ENCODE assay signal across 10 mouse cellular contexts in genomic region chr9:72084131-72084530, GRCm38 (mm10). TPM values are rescaled to one million over a fixed set of nuclear protein-coding genes. Genes with fewer than 3 reads are reported as not detected.
DNase-seq lines count a peak whose midpoint lies in the region; ATAC-seq lines count a peak whose summit lies in the region.
"Had no signal": no experiment of that assay in that cellular context is flagged by ENCODE, and none has a peak within 500 bp of the region (broad histone marks: within the 10 kb centered on the region; RNA-seq: fewer than 3 reads in every experiment).

No protein-coding gene starts in this region.

- no peak overlapping the region for H3K4me2 ChIP-seq in heart, embryonic 12.5 days
- H3K4me2 ChIP-seq in midbrain, embryonic 15.5 days = no peak overlapping the region
- no peak overlapping the region for H3K4me2 ChIP-seq in midbrain, embryonic 13.5 days (replicated peaks)
- H3K4me2 ChIP-seq: liver, embryonic 15.5 days had no signal

- no peaks in the 10 kb centered on the region for H3K27me3 ChIP-seq in heart, embryonic 12.5 days (replicated peaks)
- no peaks in the 10 kb centered on the region for H3K27me3 ChIP-seq in midbrain, embryonic 15.5 days (replicated peaks)
- no peaks in the 10 kb centered on the region for H3K27me3 ChIP-seq in midbrain, embryonic 13.5 days
- H3K27me3 ChIP-seq: liver, embryonic 15.5 days had no signal

- H3K4me3 ChIP-seq in heart, embryonic 12.5 days = no peak overlapping the region
- no peak overlapping the region for H3K4me3 ChIP-seq in midbrain, embryonic 15.5 days
- H3K4me3 ChIP-seq in midbrain, embryonic 13.5 days (replicated peaks) = no peak overlapping the region
- H3K4me3 ChIP-seq: liver, embryonic 15.5 days had no signal

- no peaks in the 10 kb centered on the region for H3K36me3 ChIP-seq in heart, embryonic 12.5 days
- H3K36me3 ChIP-seq in midbrain, embryonic 15.5 days (replicated peaks) = no peaks in the 10 kb centered on the region
- no peaks in the 10 kb centered on the region for H3K36me3 ChIP-seq in midbrain, embryonic 13.5 days
- H3K36me3 ChIP-seq: liver, embryonic 15.5 days had no signal

- H3K4me1 ChIP-seq in heart, embryonic 12.5 days (replicated peaks) = peaks cover 14% of the 10 kb centered on the region
- H3K4me1 ChIP-seq in midbrain, embryonic 15.5 days = peaks cover 10% of the 10 kb centered on the region; the same call in 1 of the 2 replicates
- peaks cover 11% of the 10 kb centered on the region for H3K4me1 ChIP-seq in midbrain, embryonic 13.5 days (replicated peaks)

- no peak overlapping the region for H3K27ac ChIP-seq in heart, embryonic 12.5 days (ENCODE audit: poor library complexity, severe bottlenecking)
- no peak overlapping the region for H3K27ac ChIP-seq in midbrain, embryonic 15.5 days
- H3K27ac ChIP-seq in midbrain, embryonic 13.5 days = no peak overlapping the region
- H3K27ac ChIP-seq: liver, embryonic 15.5 days had no signal

- no peak for ATAC-seq in heart, embryonic 12.5 days (ENCODE audit: insufficient number of reproducible peaks, low FRiP score)
- peak; percentile 33; the same call in 1 of the 2 replicates for ATAC-seq in midbrain, embryonic 15.5 days (replicated peaks)
- ATAC-seq in midbrain, embryonic 13.5 days = no peak
- no peak for ATAC-seq in erythroid progenitor cell, adult 5-6 weeks (replicated peaks; ENCODE audit: low FRiP score, poor library complexity, severe bottlenecking)

- H3K9ac ChIP-seq in heart, embryonic 12.5 days = no peak overlapping the region
- no peak overlapping the region for H3K9ac ChIP-seq in midbrain, embryonic 15.5 days
- no peak overlapping the region for H3K9ac ChIP-seq in midbrain, embryonic 13.5 days (replicated peaks)
- H3K9ac ChIP-seq: liver, embryonic 15.5 days had no signal

- no peaks in the 10 kb centered on the region for H3K9me3 ChIP-seq in heart, embryonic 12.5 days (replicated peaks)
- no peaks in the 10 kb centered on the region for H3K9me3 ChIP-seq in midbrain, embryonic 15.5 days
- H3K9me3 ChIP-seq in midbrain, embryonic 13.5 days = no peaks in the 10 kb centered on the region
- H3K9me3 ChIP-seq: liver, embryonic 15.5 days had no signal

- DNase-seq in heart, adult 11 months = peak; percentile 93
- peak; percentile 28 for DNase-seq in heart, adult 8-10 months (ENCODE audit: low spot score)
- DNase-seq in lung, postnatal 25 days (ENCODE audit: low spot score) = peak; percentile 54
- DNase-seq in gastrocnemius, adult 8-10 months (ENCODE audit: low spot score in 2 of 2) = no peak
- DNase-seq: kidney, postnatal 10 days had no signal

RNA-seq across cellular contexts. Expression of gene Tcf12, which starts 27.5 kb away (rescaled TPM):
- 44.7 and 48.3 TPM in 2 replicates for polyA plus RNA-seq in heart, embryonic 12.5 days (2016; fragmentation: Nextera tagmentation; extraction: Ambion mirVana)
- polyA plus RNA-seq in midbrain, embryonic 15.5 days (2015; fragmentation: Nextera tagmentation; extraction: Ambion mirVana) = 59.9 and 60.9 TPM in 2 replicates
- 116 and 140 TPM in 2 replicates for polyA plus RNA-seq in midbrain, embryonic 13.5 days (2015; fragmentation: Nextera tagmentation; extraction: Ambion mirVana)
- 10 to 100 TPM; 27.1 to 32.1 (median 31.6) TPM for total RNA-seq in heart, adult 8-10 months (2022)
- 10 to 100 TPM; 16.6 to 26.1 (median 23.5) TPM for total RNA-seq in gastrocnemius, adult 8-10 months (2022)
- total RNA-seq in erythroid progenitor cell, adult 5-6 weeks (2015; ENCODE audit: low replicate concordance) = 24.5 and 36.9 TPM in 2 replicates
- total RNA-seq in erythroid progenitor cell, adult 5-6 weeks (2017; ENCODE audit: low replicate concordance) = 20.0 and 28.4 TPM in 2 replicates

Comparison
In these comparisons a context has a peak if more than half of its experiments do, and no peak if none do; other contexts are left out.
1. DNase-seq: peak in heart, adult 11 months (single experiment), heart, adult 8-10 months (single experiment) and lung, postnatal 25 days (single experiment); none in gastrocnemius, adult 8-10 months (0 of 2).